Mouse (Mus musculus) gastrocnemius, adult 18-20 months (tissue): Measurements from ENCODE around the gene Vwa1. TPM values are rescaled to one million over a fixed set of nuclear protein-coding genes. Genes with fewer than 3 reads are reported as not detected.

Experiments used
- DNase-seq: peaks from one replicate; pipeline ENCODE4 v3.0.0; 2021; ENCODE audit warnings: low spot score
- total RNA-seq, 2 experiments: library from RNA; stranded (reverse); gene quantifications; 2 replicates each; pipeline ENCODE4 v1.2.3; 2021

Gene Vwa1
- total RNA-seq, 2 experiments from 2014 or later: 5.3 to 9.7 TPM

- DNase-seq: no peak
Observed at GRCm38 (mm10) chr4:155783486-155784080, 9.1 kb upstream of the Vwa1 start.

- peak; percentile 94 for DNase-seq
Observed at GRCm38 (mm10) chr4:155780895-155781294, 6.4 kb upstream of the Vwa1 start.

GRCm38 (mm10) chr4:155779498-155779897 is 5.0 kb upstream of the Vwa1 start:
- DNase-seq: no peak

- no peak for DNase-seq
Observed at GRCm38 (mm10) chr4:155777816-155778215, 3.3 kb upstream of the Vwa1 start.

- DNase-seq: no peak
Observed at GRCm38 (mm10) chr4:155776704-155777335, 2.3 kb upstream of the Vwa1 start.

GRCm38 (mm10) chr4:155775855-155776254 is 1.4 kb upstream of the Vwa1 start:
- DNase-seq: no peak

GRCm38 (mm10) chr4:155774971-155775740 is 658 bp upstream of the Vwa1 start:
- DNase-seq: peak; percentile 76

- no peak for DNase-seq
Observed at GRCm38 (mm10) chr4:155773335-155774078, 991 bp downstream of the Vwa1 start.

GRCm38 (mm10) chr4:155772786-155773185 is 1.7 kb downstream of the Vwa1 start:
- DNase-seq: no peak

GRCm38 (mm10) chr4:155771706-155772105 is 2.8 kb downstream of the Vwa1 start:
- DNase-seq: no peak

- DNase-seq: peak; percentile 89
Observed at GRCm38 (mm10) chr4:155770626-155771025, 3.9 kb downstream of the Vwa1 start.

- DNase-seq: peak; percentile 93
Observed at GRCm38 (mm10) chr4:155769880-155770512, 4.5 kb downstream of the Vwa1 start.

GRCm38 (mm10) chr4:155769496-155769879 is 5.0 kb downstream of the Vwa1 start:
- no peak for DNase-seq

GRCm38 (mm10) chr4:155762357-155762756 is 12.1 kb downstream of the Vwa1 start:
- DNase-seq: no peak

GRCm38 (mm10) chr4:155761356-155762099 is 13.0 kb downstream of the Vwa1 start:
- no peak for DNase-seq

GRCm38 (mm10) chr4:155760613-155761355 is 13.7 kb downstream of the Vwa1 start, which contains the start of gene Atad3a:
TSS of gene Atad3a (minus strand) at chr4:155761093.
- DNase-seq: peak; percentile 97

GRCm38 (mm10) chr4:155759862-155760612 is 14.5 kb downstream of the Vwa1 start:
- DNase-seq: no peak

GRCm38 (mm10) chr4:155757011-155757410 is 17.5 kb downstream of the Vwa1 start:
- DNase-seq: no peak
